Mouse (Mus musculus) adrenal gland, adult 18-20 months (tissue): ENCODE results near the gene Rin3. TPM values are rescaled to one million over a fixed set of nuclear protein-coding genes. Genes with fewer than 3 reads are reported as not detected.

ENCODE experiments used
- DNase-seq, 2 experiments: peaks; one replicate each; pipeline ENCODE4 v3.0.0; 2021 to 2022; ENCODE audit warnings: low spot score in 2 of 2
- total RNA-seq, 2 experiments: library from RNA; stranded (reverse); gene quantifications; 1 replicate in 1 of 2; 2 replicates in 1 of 2; pipeline ENCODE4 v1.2.3; 2021

The Rin3 gene
- total RNA-seq, 2 experiments from 2014 or later = 16.4 to 20.7 TPM

GRCm38 (mm10) chr12:102301585-102301984, 18.7 kb downstream of the Rin3 start:
- DNase-seq = no peak

DNA sequence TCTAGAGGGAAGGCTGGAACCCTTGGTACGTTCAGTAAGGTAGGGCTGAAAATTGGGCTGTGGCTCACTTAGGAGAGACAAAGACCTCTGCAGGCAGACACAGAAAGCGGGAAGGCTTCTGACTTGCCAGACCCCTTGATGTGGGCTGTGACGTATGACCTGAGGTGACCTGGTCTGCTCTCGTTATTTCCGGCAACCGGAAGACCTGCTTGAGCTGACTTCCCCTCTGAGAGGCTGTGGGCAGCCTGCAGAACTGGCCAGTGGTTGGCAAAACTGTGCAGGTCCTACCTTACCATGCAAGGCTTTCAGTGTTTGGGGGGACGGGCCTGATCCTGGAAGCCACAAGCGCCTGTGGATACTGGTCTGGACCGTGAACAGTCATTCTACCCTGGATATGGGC, 19.5 kb downstream of the Rin3 start:
- DNase-seq = no peak

DNA sequence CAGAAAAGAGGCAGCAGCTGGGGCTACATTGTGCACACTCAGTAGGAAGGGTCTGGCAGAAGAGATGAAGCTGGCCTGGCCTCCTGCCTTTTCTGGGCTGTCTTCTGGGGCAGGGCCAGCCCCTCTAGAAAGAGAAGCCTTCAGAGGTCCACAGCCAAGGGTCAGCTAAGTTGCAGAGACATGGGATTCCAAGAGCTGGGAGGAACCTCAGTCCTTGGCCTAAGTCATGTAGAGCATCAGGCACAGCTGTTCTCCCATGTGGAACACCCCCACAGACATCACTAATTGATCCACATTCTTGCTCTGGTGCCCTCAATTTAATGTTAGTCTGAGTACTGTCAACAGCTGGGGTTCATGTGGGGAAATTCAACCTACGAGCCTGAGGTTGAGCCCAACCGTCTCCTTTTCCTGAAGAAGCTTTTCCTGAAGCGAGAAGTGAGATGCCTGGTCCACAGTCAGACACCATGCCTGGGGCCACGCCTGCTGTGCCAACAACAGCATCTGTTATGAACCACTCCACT, 20.0 kb downstream of the Rin3 start:
- no peak for DNase-seq

- DNase-seq = no peak
Measured at GRCm38 (mm10) chr12:102303867-102304266, 21.0 kb downstream of the Rin3 start.

GRCm38 (mm10) chr12:102305069-102305836, 22.4 kb downstream of the Rin3 start:
- DNase-seq = no peak

DNA sequence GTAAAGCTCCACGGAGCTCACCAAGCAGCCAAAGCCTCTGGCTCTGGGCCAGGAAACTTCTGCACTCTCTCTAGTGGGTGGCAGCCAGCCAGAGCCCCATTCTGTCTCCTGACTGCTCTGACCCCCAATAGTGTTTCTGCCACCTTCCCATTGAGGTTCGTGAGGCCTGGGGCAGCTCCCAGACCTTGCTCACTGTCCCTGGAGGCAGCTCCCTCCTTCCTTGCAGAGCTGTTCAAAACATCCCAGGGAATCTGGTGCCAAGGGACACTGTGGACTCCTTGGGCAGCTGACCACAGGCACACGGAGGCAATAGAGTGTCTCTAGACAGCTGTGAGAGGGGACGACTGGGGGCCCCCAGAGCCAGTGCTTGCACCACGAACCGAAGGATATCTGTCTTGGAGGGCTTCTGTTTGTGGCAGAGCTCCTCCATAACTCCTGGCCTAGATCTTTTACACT, 25.2 kb downstream of the Rin3 start:
- DNase-seq = peak in 1 of 2 experiments; percentile 49

GRCm38 (mm10) chr12:102308457-102309011, 25.7 kb downstream of the Rin3 start:
- DNase-seq = peak in 1 of 2 experiments; percentile 28

DNA sequence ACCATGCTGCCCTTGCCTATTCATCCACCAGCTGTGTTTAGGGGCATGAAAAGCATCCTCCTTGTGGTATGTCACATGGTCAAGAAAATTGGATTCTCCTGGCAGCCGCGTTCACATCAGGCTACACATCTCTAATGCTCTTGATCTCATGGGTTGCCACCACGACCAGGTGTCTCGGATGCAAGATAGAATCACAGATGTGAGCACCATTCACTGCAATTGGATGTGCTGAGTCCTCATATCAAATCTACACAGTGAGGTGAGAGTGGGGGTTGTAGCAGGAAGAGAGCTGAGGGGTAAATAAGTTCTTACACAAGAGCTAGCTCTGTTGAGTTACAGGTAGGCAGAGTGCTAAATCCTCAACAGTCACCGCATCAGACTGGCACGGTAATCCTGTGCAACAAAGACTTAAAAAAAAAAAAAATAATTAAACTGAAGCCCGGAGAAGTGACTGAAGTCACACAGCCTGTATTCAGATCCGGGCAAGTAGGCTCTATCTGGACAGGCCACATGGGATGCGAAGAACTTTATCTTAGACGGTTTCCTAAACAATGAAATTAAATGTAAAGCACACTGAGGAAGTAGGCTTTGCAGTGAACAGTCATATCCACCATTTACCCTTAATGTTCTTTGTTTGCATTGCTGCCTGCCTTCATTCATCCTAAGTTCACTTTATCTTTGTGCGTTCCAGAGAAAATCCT, 26.4 kb downstream of the Rin3 start:
- no peak for DNase-seq

- DNase-seq = no peak
Measured at GRCm38 (mm10) chr12:102309800-102310195, 26.9 kb downstream of the Rin3 start.

- no peak for DNase-seq
Measured at GRCm38 (mm10) chr12:102310261-102310660, 27.4 kb downstream of the Rin3 start.

DNA sequence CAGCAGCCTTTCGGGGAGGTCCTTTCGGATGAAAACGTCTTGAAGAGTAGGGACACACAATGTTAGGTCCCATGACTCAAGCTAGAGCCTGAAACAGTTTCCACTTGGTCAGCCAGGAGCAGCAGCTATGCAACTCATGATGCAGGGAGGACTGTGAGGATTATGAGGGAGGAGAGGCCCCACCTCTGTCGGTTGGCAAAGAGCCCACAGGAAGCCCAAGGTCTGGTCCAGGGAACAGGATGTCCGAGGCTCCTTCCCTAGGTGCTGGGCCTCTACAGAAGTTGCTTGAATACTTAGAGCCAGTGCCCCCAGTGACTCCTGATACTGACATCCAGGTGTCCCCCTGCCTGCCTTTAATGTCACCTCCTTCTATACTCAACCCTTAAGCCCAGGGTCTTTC, 28.6 kb downstream of the Rin3 start:
- no peak for DNase-seq

- no peak for DNase-seq
Measured at GRCm38 (mm10) chr12:102319150-102319549, 36.3 kb downstream of the Rin3 start.

DNA sequence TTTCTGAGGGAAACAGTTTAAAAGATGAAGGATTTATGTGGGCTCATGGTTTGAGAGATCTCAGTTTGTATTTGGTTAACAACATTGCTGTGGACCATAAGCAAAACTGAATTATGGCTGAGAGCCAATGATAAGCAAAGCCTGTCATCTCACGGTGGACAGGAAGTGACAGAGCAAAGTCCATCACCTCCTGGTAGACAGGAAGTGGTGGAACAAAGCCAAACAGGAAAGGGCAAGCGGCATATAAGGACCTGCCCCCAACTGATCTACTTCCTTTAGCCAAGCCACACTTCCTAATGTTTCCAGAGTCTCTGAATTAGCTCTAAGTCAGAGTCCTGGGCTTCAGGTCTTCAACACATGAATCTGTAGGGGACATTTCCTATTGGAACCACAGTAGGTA, 37.1 kb downstream of the Rin3 start:
- DNase-seq = no peak

DNA sequence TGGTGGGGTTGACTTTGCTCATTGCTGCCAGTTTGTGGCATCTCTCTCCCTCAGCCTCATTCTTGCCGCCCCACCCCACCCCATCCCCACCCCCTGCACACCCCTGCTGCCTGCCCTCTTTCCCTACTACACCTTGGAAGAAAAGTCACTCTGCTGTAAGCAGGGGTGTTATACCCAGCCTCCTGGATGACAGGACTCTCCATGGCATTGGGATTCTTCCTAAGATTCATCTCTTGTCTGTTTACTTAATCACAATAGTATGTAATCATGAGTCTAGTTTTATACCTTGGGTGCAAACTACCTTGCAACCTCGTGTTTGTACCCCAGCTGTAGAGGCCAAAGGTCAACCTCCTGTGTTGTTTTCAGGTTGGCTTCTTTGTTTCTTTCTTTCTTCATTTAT, 37.5 kb downstream of the Rin3 start:
- no peak for DNase-seq

DNA sequence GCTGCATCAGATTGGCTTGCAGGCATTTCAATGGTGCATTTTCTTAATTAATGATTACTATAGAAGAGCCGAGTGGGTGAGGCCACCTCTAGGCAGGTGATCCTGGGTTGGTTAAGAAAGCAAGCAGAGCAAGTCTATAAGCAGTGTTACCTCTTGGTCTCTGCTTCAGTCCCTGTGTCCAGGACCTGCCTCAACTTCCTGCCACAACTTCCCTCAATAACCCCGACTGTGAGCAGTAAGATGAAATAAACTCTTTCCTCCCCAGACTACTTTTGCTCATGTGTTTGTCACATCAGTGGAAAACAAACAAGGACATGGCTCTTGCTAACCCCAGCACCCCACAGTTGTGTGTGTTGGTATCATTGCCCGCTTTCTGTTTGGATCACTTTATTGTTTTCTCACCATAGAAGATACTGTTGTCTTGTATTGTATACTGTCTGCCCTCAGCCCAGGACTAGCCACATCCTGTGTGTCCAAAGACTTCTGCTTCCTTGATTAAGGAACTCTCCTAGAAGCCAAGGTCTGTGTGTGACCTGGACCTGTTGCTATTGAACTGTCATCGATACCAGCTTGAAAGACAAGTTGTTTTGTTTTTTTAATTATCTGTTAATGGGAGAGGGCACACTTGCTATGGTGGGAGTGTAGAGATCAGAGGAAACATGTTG, 38.3 kb downstream of the Rin3 start:
- DNase-seq = no peak

GRCm38 (mm10) chr12:102321855-102322254, 39.0 kb downstream of the Rin3 start:
- DNase-seq = no peak

- DNase-seq = no peak
Measured at GRCm38 (mm10) chr12:102323392-102323791, 40.5 kb downstream of the Rin3 start.

DNA sequence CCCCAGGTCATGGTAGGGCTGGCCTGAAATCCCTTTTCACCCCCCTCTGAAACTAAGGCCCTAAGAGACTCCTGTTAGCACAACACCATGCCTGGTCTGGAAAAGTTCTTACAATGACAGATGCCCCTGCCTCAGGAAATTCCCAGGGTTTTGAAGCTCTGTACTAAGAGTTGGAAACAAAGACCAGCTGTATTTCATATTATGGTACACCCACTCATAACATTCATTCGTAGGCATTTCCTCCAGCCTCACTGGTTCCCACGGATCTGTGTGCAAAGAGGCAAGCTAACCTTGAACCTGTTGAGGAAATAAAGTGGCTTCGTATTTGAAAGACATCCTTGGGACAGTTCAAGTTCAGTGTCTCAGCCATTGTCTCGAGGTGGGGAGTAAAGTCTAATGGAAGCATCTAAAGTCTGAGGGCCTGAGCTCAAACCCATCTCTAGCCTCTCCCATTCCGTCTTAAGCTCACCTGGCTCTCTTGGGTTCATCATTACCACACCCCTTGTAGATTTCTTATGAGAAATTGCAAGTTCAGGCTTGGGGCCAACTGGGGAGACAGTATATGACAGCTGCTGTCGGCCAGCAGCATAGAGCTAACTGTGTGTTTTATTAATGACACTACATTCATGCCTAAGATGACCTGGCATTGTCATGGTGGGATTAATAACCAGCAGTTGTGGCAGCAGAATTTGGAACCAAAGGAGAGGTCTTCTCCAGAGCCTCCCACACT, 41.5 kb downstream of the Rin3 start:
- DNase-seq = no peak

DNA sequence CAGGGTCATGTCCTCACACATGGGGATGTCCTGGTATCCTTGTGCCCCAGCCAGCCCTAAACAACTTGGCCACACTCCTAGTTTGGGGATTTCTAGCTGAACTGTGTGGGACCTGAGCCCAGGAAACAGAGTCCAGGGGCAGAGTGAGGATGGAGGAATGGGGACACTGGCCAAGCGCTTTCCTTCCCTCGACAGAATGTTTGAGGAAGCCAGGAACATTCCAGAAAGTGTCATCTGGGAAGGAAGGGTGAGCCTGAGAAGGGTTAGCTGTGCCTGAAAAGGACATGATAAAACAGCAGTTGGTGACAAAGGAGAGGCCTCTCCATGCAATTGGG, 42.0 kb downstream of the Rin3 start:
- DNase-seq = no peak

DNA sequence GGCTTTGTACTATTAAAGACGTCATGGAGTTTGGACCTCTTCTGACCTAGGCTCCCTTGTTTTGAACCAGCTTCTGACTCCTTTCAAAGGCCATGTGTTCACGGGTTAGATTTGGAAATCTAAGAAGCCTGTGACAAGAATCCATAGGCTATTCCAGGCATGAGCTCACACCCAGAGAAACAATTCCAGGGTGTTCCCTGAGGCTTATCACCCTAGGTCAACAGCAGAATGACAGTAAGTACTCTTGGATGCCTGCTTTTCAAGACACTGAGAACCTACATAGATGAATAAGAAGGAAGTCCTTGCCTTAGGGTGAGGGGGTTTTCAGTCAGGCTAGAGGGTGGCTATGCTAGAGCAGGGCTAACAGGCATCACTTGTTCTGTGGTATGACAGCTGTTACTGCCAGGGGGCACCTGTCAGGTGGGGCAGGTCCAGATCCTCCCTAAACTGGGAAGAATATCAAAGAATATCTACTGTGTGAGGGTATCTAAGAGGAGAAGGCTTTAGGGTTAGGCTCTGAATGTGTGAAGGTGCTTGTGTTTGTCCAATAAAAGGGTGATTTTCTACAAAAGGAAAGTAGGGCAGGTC, 44.0 kb downstream of the Rin3 start:
- no peak for DNase-seq

GRCm38 (mm10) chr12:102327525-102327924, 44.7 kb downstream of the Rin3 start:
- no peak for DNase-seq
